Mouse (Mus musculus): ENCODE data around the gene Camk2g. TPM values are rescaled to one million over a fixed set of nuclear protein-coding genes. Genes with fewer than 3 reads are reported as not detected.
"Not testable (repeated sequence)": the region's sequence is repeated elsewhere in the genome, so short reads cannot be mapped to it uniquely, and the experiment has no call there.

Camk2g gene
- total and polyA plus RNA-seq, 3 experiments: 14.1 to 27.1 TPM; not detected in 1

GRCm38 (mm10) chr14:20707201-20708190 is 86.4 kb downstream of the Camk2g start, which contains the start of gene Zswim8 (continued):
- TF ChIP-seq POLR2A (IDR thresholded peaks at IDR 0.05; ENCODE audit: control insufficient read depth in 1 of 2, insufficient read depth in 1 of 2, low read depth in 1 of 2, low read length in 2 of 2, poor library complexity in 1 of 2) (peak in 1 of 2 experiments; percentile 83; a peak in 2 of 4 replicates), MYB (IDR thresholded peaks at IDR 0.05; ENCODE audit: low read depth, low read length) (no peak), ETS1 (IDR thresholded peaks at IDR 0.05; ENCODE audit: low read depth, low read length) (peak; percentile 82), JUND (IDR thresholded peaks at IDR 0.05; ENCODE audit: low read depth, low read length) (no peak), ZMIZ1 (IDR thresholded peaks at IDR 0.05; ENCODE audit: low read depth, low read length) (no peak), SMC3 (IDR thresholded peaks at IDR 0.05; ENCODE audit: low read depth, low read length) (0 out of 2 replicates have a peak, but pooled peaks have one; percentile 0), NELFE (IDR thresholded peaks at IDR 0.05; ENCODE audit: low read depth, low read length) (peak; percentile 72)

GRCm38 (mm10) chr14:20703461-20703860 is 90.4 kb downstream of the Camk2g start:
- H3K27me3 ChIP-seq (ENCODE audit: control insufficient read depth in 1 of 2, insufficient read depth in 2 of 2, low read length in 2 of 2); DNase-seq (ENCODE audit: low read depth, low spot score); H3K9me3 ChIP-seq (replicated peaks; ENCODE audit: insufficient read depth, low read length): not testable (repeated sequence)
- peaks cover 45% of the 10 kb centered on the region for H3K79me2 ChIP-seq (ENCODE audit: control insufficient read depth, insufficient read depth, low read length, poor library complexity)
- peak overlapping the region; percentile 73 to 94 for H3K4me3 ChIP-seq (ENCODE audit: control insufficient read depth in 1 of 2, insufficient read depth in 1 of 2, low read depth in 2 of 2, low read length in 2 of 2)
- peak overlapping the region; percentile 92 for H3K27ac ChIP-seq (ENCODE audit: control insufficient read depth, low read depth, low read length)
- peaks cover 14 to 24% of the 10 kb centered on the region in 2 experiments for H3K4me1 ChIP-seq (ENCODE audit: control insufficient read depth in 1 of 2, insufficient read depth in 2 of 2, low read length in 2 of 2)
- peaks cover 0 to 43% of the 10 kb centered on the region in 2 experiments; a peak in 3 of 4 replicates for H3K36me3 ChIP-seq (ENCODE audit: control insufficient read depth in 1 of 2, insufficient read depth in 2 of 2, low read length in 2 of 2)
- peak; percentile 60; the same call in 1 of the 2 replicates for TF ChIP-seq ZNF384 (IDR thresholded peaks at IDR 0.05; ENCODE audit: low read depth, low read length)
- 0 out of 2 replicates have a peak, but pooled peaks have one; percentile 5 for TF ChIP-seq MYC (IDR thresholded peaks at IDR 0.05; ENCODE audit: low read depth, low read length)
- peak overlapping the region; percentile 93 for H3K9ac ChIP-seq (ENCODE audit: control insufficient read depth, low read depth, low read length, poor library complexity, severe bottlenecking)

DNA sequence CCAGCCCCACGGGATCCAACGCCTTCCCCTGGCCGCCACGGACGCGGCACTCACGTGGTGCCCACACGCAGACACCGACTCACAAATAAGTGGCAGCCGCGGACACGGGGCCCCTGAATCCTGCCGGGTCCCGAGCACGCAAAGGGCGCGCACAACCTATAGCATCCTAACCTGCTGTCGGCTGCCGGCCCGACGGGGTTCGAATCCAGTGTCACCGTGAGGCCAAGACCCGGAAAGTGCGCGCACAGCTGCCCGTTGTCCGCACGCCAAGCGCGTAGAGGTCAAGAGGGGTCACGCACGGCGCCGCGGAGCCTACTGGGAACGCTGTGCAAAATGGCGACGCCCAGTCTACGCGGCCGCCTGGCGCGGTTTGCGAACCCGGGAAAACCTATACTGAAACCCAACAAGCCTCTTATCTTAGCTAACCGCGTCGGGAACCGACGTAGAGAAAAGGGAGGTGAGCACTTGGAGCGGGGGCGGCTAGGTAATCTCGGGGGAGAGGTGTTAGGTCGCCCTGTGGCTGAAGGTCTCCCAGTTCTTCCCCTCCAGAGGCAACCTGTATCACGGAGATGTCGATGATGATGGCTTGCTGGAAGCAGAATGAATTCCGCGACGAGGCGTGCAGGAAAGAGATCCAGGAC is 91.0 kb downstream of the Camk2g start, which contains the start of gene Chchd1:
TSS of gene Chchd1 (plus strand) at position 266 of the 641 bp plus-strand sequence.
- peak; percentile 90 for DNase-seq (ENCODE audit: low read depth, low spot score)
- Histone ChIP-seq H3K4me1 (ENCODE audit: control insufficient read depth in 1 of 2, insufficient read depth in 2 of 2, low read length in 2 of 2) (peaks cover 19 to 25% of the 10 kb centered on the region in 2 experiments), H3K4me3 (ENCODE audit: control insufficient read depth in 1 of 2, insufficient read depth in 1 of 2, low read depth in 2 of 2, low read length in 2 of 2) (peak within 1 kb of the TSS; percentile 73 to 94), H3K36me3 (ENCODE audit: control insufficient read depth in 1 of 2, insufficient read depth in 2 of 2, low read length in 2 of 2) (peaks cover 0 to 45% of the 10 kb centered on the region in 2 experiments; a peak in 3 of 4 replicates), H3K9me3 (replicated peaks; ENCODE audit: insufficient read depth, low read length) (no peaks in the 10 kb centered on the region), H3K27ac (ENCODE audit: control insufficient read depth, low read depth, low read length) (peak within 1 kb of the TSS; percentile 92), H3K9ac (ENCODE audit: control insufficient read depth, low read depth, low read length, poor library complexity, severe bottlenecking) (peak within 1 kb of the TSS; percentile 93), H3K79me2 (ENCODE audit: control insufficient read depth, insufficient read depth, low read length, poor library complexity) (peaks cover 40% of the 10 kb centered on the region), H3K27me3 (ENCODE audit: control insufficient read depth in 1 of 2, insufficient read depth in 2 of 2, low read length in 2 of 2) (no peaks in the 10 kb centered on the region)
- TF ChIP-seq USF1 (IDR thresholded peaks at IDR 0.05; ENCODE audit: low read depth, low read length) (peak; percentile 64), NELFE (IDR thresholded peaks at IDR 0.05; ENCODE audit: low read depth, low read length) (peak; percentile 91), GABPA (IDR thresholded peaks at IDR 0.05; ENCODE audit: low read depth, low read length) (no peak), UBTF (IDR thresholded peaks at IDR 0.05; ENCODE audit: borderline replicate concordance, insufficient read depth, low read depth, low read length) (no peak), SMC3 (IDR thresholded peaks at IDR 0.05; ENCODE audit: low read depth, low read length) (no peak), CTCF (IDR thresholded peaks at IDR 0.05 in 2 of 3, conservative IDR thresholded peaks at IDR 0.05 in 1 of 3; ENCODE audit: control insufficient read depth in 1 of 3, insufficient read depth in 1 of 3, low read depth in 2 of 3, low read length in 3 of 3, poor library complexity in 1 of 3, severe bottlenecking in 1 of 3) (no peak), CHD2 (IDR thresholded peaks at IDR 0.05; ENCODE audit: low read length) (no peak), MYC (IDR thresholded peaks at IDR 0.05; ENCODE audit: low read depth, low read length) (peak; percentile 87), ETS1 (IDR thresholded peaks at IDR 0.05; ENCODE audit: low read depth, low read length) (peak; percentile 40; the same call in 1 of the 2 replicates), EP300 (IDR thresholded peaks at IDR 0.05; ENCODE audit: low read depth in 1 of 2, low read length in 2 of 2) (peak in 1 of 2 experiments; percentile 49; a peak in 2 of 4 replicates), MAFK (IDR thresholded peaks at IDR 0.05; ENCODE audit: borderline replicate concordance, low read depth, low read length) (no peak), ELF1 (IDR thresholded peaks at IDR 0.05; ENCODE audit: low read depth, low read length) (peak; percentile 81), ZNF384 (IDR thresholded peaks at IDR 0.05; ENCODE audit: low read depth, low read length) (no peak), NRF1 (IDR thresholded peaks at IDR 0.05; ENCODE audit: insufficient read depth, low read depth, low read length, poor library complexity, severe bottlenecking) (peak; percentile 58), E2F4 (IDR thresholded peaks at IDR 0.05; ENCODE audit: borderline replicate concordance, low read depth, low read length) (peak; percentile 76; the same call in 1 of the 2 replicates), TCF12 (IDR thresholded peaks at IDR 0.05; ENCODE audit: low read depth, low read length) (peak; percentile 82), TAL1 (IDR thresholded peaks at IDR 0.05; ENCODE audit: low read length) (no peak), CHD1 (IDR thresholded peaks at IDR 0.05; ENCODE audit: low read depth, low read length) (peak; percentile 48; the same call in 1 of the 2 replicates), JUND (IDR thresholded peaks at IDR 0.05; ENCODE audit: low read depth, low read length) (no peak), MEF2A (IDR thresholded peaks at IDR 0.05; ENCODE audit: extremely low read depth, insufficient replicate concordance, low read depth, low read length, poor library complexity, severe bottlenecking) (no peak)
